Mouse (Mus musculus) cortical plate, adult 2 months (tissue): Measurements from ENCODE around the gene Gng13. TPM values are rescaled to one million over a fixed set of nuclear protein-coding genes. Genes with fewer than 3 reads are reported as not detected.

Source experiments
- H3K27ac ChIP-seq: fragments of 200-500 bp; 2 replicates; pipeline ENCODE4 v1.5.1; 2012; ENCODE audit warnings: low read length, control low read depth, inconsistent platforms; ENCODE audit not compliant: insufficient read depth
- H3K4me1 ChIP-seq: fragments of 200-500 bp; 2 replicates; pipeline ENCODE4 v1.6.1; 2011; ENCODE audit warnings: low read length; ENCODE audit not compliant: control insufficient read depth, insufficient read depth
- H3K4me3 ChIP-seq: fragments of 200-500 bp; 2 replicates; pipeline ENCODE4 v1.5.1; 2011; ENCODE audit warnings: mild to moderate bottlenecking, low read length, control low read depth; ENCODE audit not compliant: insufficient read depth
- CTCF ChIP-seq: fragments of 200-500 bp; IDR thresholded peaks from 2 replicates; pipeline ENCODE4 v1.5.1; 2011; ENCODE audit warnings: mild to moderate bottlenecking, control low read depth, low read length; ENCODE audit not compliant: insufficient read depth; ENCODE audit errors: extremely low read depth
- POLR2A ChIP-seq: fragments of 200-500 bp; IDR thresholded peaks from 2 replicates; pipeline ENCODE4 v1.6.1; 2011; ENCODE audit warnings: mild to moderate bottlenecking, low read length, control low read depth; ENCODE audit not compliant: insufficient read depth; ENCODE audit errors: extremely low read depth
- polyA plus RNA-seq: library from polyadenylated mRNA; depleted of rRNA; stranded (reverse); fragments of >200 nt; gene quantifications from 2 replicates; pipeline ENCODE4 v1.2.3, GENCODE M21; 2012; rRNA removed

The Gng13 gene
- polyA plus RNA-seq, 1 experiment = 438 TPM

DNA sequence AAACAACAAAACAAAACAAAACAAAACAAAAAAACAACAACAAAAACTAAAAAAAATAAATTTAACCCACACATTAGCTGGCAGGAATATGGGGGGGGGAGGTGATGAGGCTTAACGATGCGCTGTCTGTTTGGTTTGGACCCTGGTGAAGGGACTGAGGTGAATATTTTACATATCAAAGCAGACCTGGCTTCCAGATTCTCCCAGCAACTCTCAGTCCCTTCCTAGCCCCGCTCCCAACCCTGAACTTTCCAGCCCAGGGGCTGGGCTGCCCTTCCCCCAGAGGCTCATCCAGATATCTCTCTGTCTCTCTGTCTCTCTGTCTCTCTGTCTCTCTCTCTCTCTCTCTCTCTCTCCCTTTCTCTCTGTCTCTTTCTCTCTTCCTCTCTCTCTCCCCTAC is 45.6 kb downstream of the Gng13 start:
- Histone ChIP-seq H3K4me1 (peaks cover 10% of the 10 kb centered on the region), H3K4me3 (no peak overlapping the region), H3K27ac (no peak overlapping the region)
- no peak for TF ChIP-seq CTCF
- TF ChIP-seq POLR2A = no peak

DNA sequence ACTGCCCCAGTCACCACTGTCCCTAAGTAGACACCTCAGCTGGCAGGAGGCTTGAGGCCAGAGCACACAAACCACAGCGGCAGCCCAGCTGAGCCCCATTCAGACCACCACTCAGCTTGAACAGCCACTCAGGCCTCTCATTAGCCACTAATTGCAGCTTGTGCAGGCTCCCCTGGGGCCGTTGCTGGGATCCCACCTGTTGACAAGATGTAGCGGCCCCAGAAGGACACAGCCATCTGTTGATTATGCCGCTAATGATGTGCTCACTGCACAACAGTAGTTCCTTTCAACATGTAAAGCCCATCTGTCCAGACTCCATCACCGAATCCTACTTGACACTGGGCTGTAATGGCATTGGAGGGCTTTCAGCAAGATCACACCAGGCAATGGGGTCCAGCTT is 48.9 kb downstream of the Gng13 start:
- no peak overlapping the region for H3K27ac ChIP-seq
- H3K4me3 ChIP-seq = no peak overlapping the region
- H3K4me1 ChIP-seq = peaks cover 7% of the 10 kb centered on the region
- no peak for TF ChIP-seq CTCF

Other genes with a start within 250 kb of the Gng13 start
- gene Sstr5, start 219.9 kb upstream of the Gng13 start, polyA plus RNA-seq = 0.10 and 0.11 TPM in 2 replicates
- 42.5 and 51.6 TPM in 2 replicates for gene Sox8, start 146.5 kb upstream of the Gng13 start, polyA plus RNA-seq
- gene Lmf1, start 138.1 kb upstream of the Gng13 start, polyA plus RNA-seq = 17.2 and 17.9 TPM in 2 replicates
- 2.3 and 2.4 TPM in 2 replicates for gene Chtf18, start 10.2 kb downstream of the Gng13 start, polyA plus RNA-seq
- 129 and 142 TPM in 2 replicates for gene Rpusd1, start 10.5 kb downstream of the Gng13 start, polyA plus RNA-seq
- 0.77 and 1.0 TPM in 2 replicates for gene Mslnl, start 18.9 kb downstream of the Gng13 start, polyA plus RNA-seq
- gene Msln, start 37.2 kb downstream of the Gng13 start, polyA plus RNA-seq = 2.3 and 3.0 TPM in 2 replicates
- 39.4 and 41.9 TPM in 2 replicates for gene Narfl, start 56.6 kb downstream of the Gng13 start, polyA plus RNA-seq
- gene Haghl, start 68.5 kb downstream of the Gng13 start, polyA plus RNA-seq = 230 and 253 TPM in 2 replicates
- gene Ccdc78, start 69.4 kb downstream of the Gng13 start, polyA plus RNA-seq = 0.17 and 0.52 TPM in 2 replicates
- 152 and 159 TPM in 2 replicates for gene Fam173a, start 75.7 kb downstream of the Gng13 start, polyA plus RNA-seq
- 2.3 and 4.0 TPM in 2 replicates for gene AC134908.4, start 78.5 kb downstream of the Gng13 start, polyA plus RNA-seq
- gene Metrn, start 80.0 kb downstream of the Gng13 start, polyA plus RNA-seq = 134 and 141 TPM in 2 replicates
- gene Fbxl16, start 91.9 kb downstream of the Gng13 start, polyA plus RNA-seq = 670 and 731 TPM in 2 replicates
- 36.4 and 40.0 TPM in 2 replicates for gene Wdr24, start 106.5 kb downstream of the Gng13 start, polyA plus RNA-seq
- 55.6 and 58.1 TPM in 2 replicates for gene Jmjd8, start 111.7 kb downstream of the Gng13 start, polyA plus RNA-seq
- gene Stub1, start 116.2 kb downstream of the Gng13 start, polyA plus RNA-seq = 284 and 299 TPM in 2 replicates
- gene Rhbdl1, start 120.1 kb downstream of the Gng13 start, polyA plus RNA-seq = 109 and 118 TPM in 2 replicates
- 40.8 and 45.0 TPM in 2 replicates for gene Gm20683, start 124.6 kb downstream of the Gng13 start, polyA plus RNA-seq
- gene Rhot2, start 127.7 kb downstream of the Gng13 start, polyA plus RNA-seq = 108 and 119 TPM in 2 replicates
- 38.2 and 48.5 TPM in 2 replicates for gene Wdr90, start 144.3 kb downstream of the Gng13 start, polyA plus RNA-seq
- 29.2 and 29.9 TPM in 2 replicates for gene Mcrip2, start 151.6 kb downstream of the Gng13 start, polyA plus RNA-seq
- 76.5 and 79.2 TPM in 2 replicates for gene Mettl26, start 157.9 kb downstream of the Gng13 start, polyA plus RNA-seq
- 0.26 and 0.61 TPM in 2 replicates for gene Wfikkn1, start 163.7 kb downstream of the Gng13 start, polyA plus RNA-seq
- 68.9 and 71.1 TPM in 2 replicates for gene Rab40c, start 202.6 kb downstream of the Gng13 start, polyA plus RNA-seq
- gene Pigq, start 227.8 kb downstream of the Gng13 start, polyA plus RNA-seq = 156 and 159 TPM in 2 replicates
- 1.1 and 1.9 TPM in 2 replicates for gene Nhlrc4, start 227.8 kb downstream of the Gng13 start, polyA plus RNA-seq
- 0.79 and 0.92 TPM in 2 replicates for gene A930017K11Rik, start 235.4 kb downstream of the Gng13 start, polyA plus RNA-seq